Mouse (Mus musculus) olfactory bulb, adult 2 months (tissue): ENCODE results near the gene Tbc1d1. TPM values are rescaled to one million over a fixed set of nuclear protein-coding genes. Genes with fewer than 3 reads are reported as not detected.
A peak's percentile ranks its signal among the peaks of the same experiment; 100 is the strongest.

Experiments
- H3K27ac ChIP-seq: fragments of 200-500 bp; 2 replicates; pipeline ENCODE4 v1.5.1; 2012; ENCODE audit warnings: low read depth, low read length; ENCODE audit not compliant: insufficient read depth
- H3K4me1 ChIP-seq: fragments of 200-500 bp; 2 replicates; pipeline ENCODE4 v1.6.1; 2012; ENCODE audit warnings: low read length; ENCODE audit not compliant: control insufficient read depth, insufficient read depth
- H3K4me3 ChIP-seq: fragments of 200-500 bp; 2 replicates; pipeline ENCODE4 v1.5.1; 2012; ENCODE audit warnings: mild to moderate bottlenecking, low read depth, low read length, moderate library complexity; ENCODE audit not compliant: insufficient read depth
- CTCF ChIP-seq: fragments of 200-500 bp; IDR thresholded peaks from 2 replicates; pipeline ENCODE4 v1.5.1; 2012; ENCODE audit warnings: low read depth, mild to moderate bottlenecking, low read length, moderate library complexity; ENCODE audit not compliant: insufficient read depth
- POLR2A ChIP-seq: fragments of 200-500 bp; IDR thresholded peaks from 2 replicates; pipeline ENCODE4 v1.6.1; 2012; ENCODE audit warnings: mild to moderate bottlenecking, low read depth, low read length, moderate library complexity; ENCODE audit not compliant: insufficient read depth
- WGBS: fragments of 180-500 bp; shearing (Covaris S2); methylation state at CpG from one replicate; pipeline ENCODE4 v1.1.7; 2018; 5-methylcytosine and 5-hydroxymethylcytosine counted together
- polyA plus RNA-seq: library from polyadenylated mRNA; stranded (reverse); fragments of >200 nt; gene quantifications from 2 replicates; pipeline ENCODE4 v1.2.4, GENCODE M21; 2012; ENCODE audit warnings: low replicate concordance; ENCODE audit not compliant: missing spikeins, insufficient read depth, insufficient read length

The Tbc1d1 gene
- polyA plus RNA-seq, 1 experiment = not detected

- 80% methylated on average over 3 of the region's 3 CpGs for WGBS
- peaks cover 13% of the 10 kb centered on the region for H3K4me1 ChIP-seq
Measured at GRCm38 (mm10) chr5:64237693-64238092, 81.6 kb downstream of the Tbc1d1 start.

GRCm38 (mm10) chr5:64238894-64239652 lies 83.0 kb downstream of the Tbc1d1 start:
- TF ChIP-seq CTCF (no peak), POLR2A (no peak)
- 77% methylated on average over 3 of the region's 3 CpGs for WGBS
- Histone ChIP-seq H3K27ac (no peak overlapping the region), H3K4me3 (no peak overlapping the region), H3K4me1 (peaks cover 13% of the 10 kb centered on the region)

More at GRCm38 (mm10) chr5:64237693-64238092, 81.6 kb downstream of the Tbc1d1 start:
- no peak for TF ChIP-seq CTCF
- TF ChIP-seq POLR2A = no peak
- H3K27ac ChIP-seq = no peak overlapping the region
- no peak overlapping the region for H3K4me3 ChIP-seq

- 69% methylated on average over 13 of the region's 13 CpGs for WGBS
- peaks cover 16% of the 10 kb centered on the region for H3K4me1 ChIP-seq
- H3K4me3 ChIP-seq = no peak overlapping the region
- H3K27ac ChIP-seq = 0 out of 2 replicates have a peak overlapping the region, but pooled peaks have one; percentile 6
- TF ChIP-seq CTCF (no peak), POLR2A (no peak)
Measured at GRCm38 (mm10) chr5:64240941-64241682, 85.0 kb downstream of the Tbc1d1 start.

- Histone ChIP-seq H3K27ac (no peak overlapping the region), H3K4me1 (peaks cover 12% of the 10 kb centered on the region), H3K4me3 (no peak overlapping the region)
- no peak for TF ChIP-seq CTCF
- WGBS = 71% methylated on average over 8 of the region's 8 CpGs
Measured at GRCm38 (mm10) chr5:64241867-64242266, 85.8 kb downstream of the Tbc1d1 start.

DNA sequence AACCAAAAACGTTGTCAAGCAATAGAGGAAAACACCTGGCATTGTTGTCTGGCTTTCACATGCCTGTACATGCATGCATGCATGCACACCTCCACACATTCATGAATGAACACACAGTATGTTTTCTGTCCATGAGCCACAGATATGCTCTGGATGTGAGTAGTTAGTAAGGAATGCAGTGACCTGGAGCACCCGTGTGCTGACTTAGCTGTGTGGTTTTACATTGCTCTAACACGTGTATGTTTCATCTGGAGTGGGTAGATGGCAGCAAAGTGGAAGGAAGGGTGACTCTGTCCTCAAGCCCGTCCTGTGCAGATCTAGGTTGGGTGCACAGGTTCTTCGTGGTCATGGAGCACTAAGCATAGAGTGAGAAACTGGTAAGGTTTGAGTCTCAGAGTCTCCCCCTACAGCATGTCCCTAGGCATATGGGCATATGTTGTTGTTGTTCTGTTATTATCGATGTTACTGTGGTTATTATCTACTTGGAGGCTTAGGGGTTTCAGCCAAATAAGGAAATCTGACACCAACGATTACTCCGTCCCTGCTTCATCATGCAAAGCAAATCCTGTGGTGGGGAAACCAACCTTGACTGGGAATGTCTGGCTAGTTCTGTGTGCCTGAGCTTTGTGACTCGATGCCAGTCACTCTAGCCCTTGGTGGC lies 86.8 kb downstream of the Tbc1d1 start:
- TF ChIP-seq CTCF = no peak
- no peak for TF ChIP-seq POLR2A
- Histone ChIP-seq H3K4me1 (peaks cover 12% of the 10 kb centered on the region), H3K27ac (no peak overlapping the region), H3K4me3 (no peak overlapping the region)
- 69% methylated on average over 9 of the region's 9 CpGs for WGBS

GRCm38 (mm10) chr5:64243666-64244065 lies 87.6 kb downstream of the Tbc1d1 start:
- peaks cover 12% of the 10 kb centered on the region for H3K4me1 ChIP-seq
- H3K4me3 ChIP-seq = no peak overlapping the region
- TF ChIP-seq POLR2A (no peak), CTCF (no peak)
- WGBS = 76% methylated on average over 6 of the region's 6 CpGs
- H3K27ac ChIP-seq = no peak overlapping the region

GRCm38 (mm10) chr5:64244283-64244682 lies 88.2 kb downstream of the Tbc1d1 start:
- no peak overlapping the region for H3K4me3 ChIP-seq
- peaks cover 12% of the 10 kb centered on the region for H3K4me1 ChIP-seq
- WGBS = 73% methylated on average over 3 of the region's 3 CpGs
- H3K27ac ChIP-seq = no peak overlapping the region
- TF ChIP-seq CTCF (no peak), POLR2A (no peak)

GRCm38 (mm10) chr5:64244745-64245144 lies 88.6 kb downstream of the Tbc1d1 start:
- peaks cover 12% of the 10 kb centered on the region for H3K4me1 ChIP-seq
- 72% methylated on average over 5 of the region's 5 CpGs for WGBS
- H3K4me3 ChIP-seq = no peak overlapping the region
- TF ChIP-seq CTCF (no peak), POLR2A (no peak)
- no peak overlapping the region for H3K27ac ChIP-seq

GRCm38 (mm10) chr5:64251435-64251834 lies 95.3 kb downstream of the Tbc1d1 start:
- H3K27ac ChIP-seq = no peak overlapping the region
- 85% methylated on average over 5 of the region's 5 CpGs for WGBS
- no peak overlapping the region for H3K4me3 ChIP-seq
- TF ChIP-seq CTCF (no peak), POLR2A (no peak)
- H3K4me1 ChIP-seq = no peaks in the 10 kb centered on the region
